Mouse (Mus musculus) hindbrain, embryonic 11.5 days (tissue): Measurements from ENCODE around the gene Ror2. TPM values are rescaled to one million over a fixed set of nuclear protein-coding genes. Genes with fewer than 3 reads are reported as not detected.

Source experiments
- ATAC-seq: fragments of 200-750 bp; cut with Nextera tagmentation; 2 replicates; pipeline ENCODE4 v1.8.0; 2017; ENCODE audit warnings: mild to moderate bottlenecking, moderate TSS enrichment, moderate library complexity; ENCODE audit not compliant: low FRiP score
- DNase-seq: peaks from one replicate; pipeline ENCODE4 v3.0.0-alpha.2; 2015; ENCODE audit warnings: low spot score
- H3K27ac ChIP-seq: fragments of 300-500 bp; sonication (generic); 2 replicates; pipeline ENCODE4 v1.5.1; 2014; ENCODE audit warnings: mild to moderate bottlenecking, low read depth, low read length
- H3K27me3 ChIP-seq: fragments of 300-500 bp; sonication (generic); 2 replicates; pipeline ENCODE4 v1.6.1; 2014; ENCODE audit warnings: mild to moderate bottlenecking, low read length, moderate library complexity, mixed read lengths; ENCODE audit not compliant: control insufficient read depth, insufficient read depth
- H3K36me3 ChIP-seq: fragments of 300-500 bp; sonication (generic); 2 replicates; pipeline ENCODE4 v1.6.1; 2014; ENCODE audit warnings: mild to moderate bottlenecking, low read length, moderate library complexity, mixed read lengths; ENCODE audit not compliant: control insufficient read depth, insufficient read depth
- H3K4me1 ChIP-seq: fragments of 300-500 bp; sonication (generic); replicated peaks from 2 replicates; pipeline ENCODE4 v1.6.1; 2014; ENCODE audit warnings: low read length, mixed read lengths; ENCODE audit not compliant: control insufficient read depth, insufficient read depth
- H3K4me2 ChIP-seq: fragments of 300-500 bp; sonication (generic); replicated peaks from 2 replicates; pipeline ENCODE4 v1.6.1; 2014; ENCODE audit warnings: mild to moderate bottlenecking, low read depth, low read length
- H3K4me3 ChIP-seq: fragments of 300-500 bp; sonication (generic); 2 replicates; pipeline ENCODE4 v1.5.1; 2014; ENCODE audit warnings: low read depth, low read length
- H3K9ac ChIP-seq: fragments of 300-500 bp; sonication (generic); 2 replicates; pipeline ENCODE4 v1.6.1; 2014; ENCODE audit warnings: low read depth, low read length
- H3K9me3 ChIP-seq: fragments of 300-500 bp; sonication (generic); 2 replicates; pipeline ENCODE4 v1.6.1; 2016; ENCODE audit warnings: low read length; ENCODE audit not compliant: control insufficient read depth
- WGBS: fragments of 180-500 bp; shearing (Covaris S2); extraction: QIAGEN DNeasy Blood & Tissue Kit; methylation state at CpG from one replicate; pipeline ENCODE4 v1.1.7; 2014; 5-methylcytosine and 5-hydroxymethylcytosine counted together
- polyA plus RNA-seq: library from polyadenylated mRNA; unstranded; fragments of >200 nt; fragmentation: Nextera tagmentation; extraction: Ambion mirVana; gene quantifications from 2 replicates; pipeline ENCODE4 v1.2.1, GENCODE M21; 2014

The Ror2 gene
- polyA plus RNA-seq, 1 experiment from 2014 or later = 5.4 TPM

GRCm38 (mm10) chr13:53248586-53249401, 37.1 kb downstream of the Ror2 start:
- H3K36me3 ChIP-seq = no peaks in the 10 kb centered on the region
- no peaks in the 10 kb centered on the region for H3K4me1 ChIP-seq
- no peak for ATAC-seq
- 75% methylated on average over 24 of the region's 24 CpGs for WGBS
- no peak overlapping the region for H3K27ac ChIP-seq
- no peaks in the 10 kb centered on the region for H3K27me3 ChIP-seq
- H3K9me3 ChIP-seq = no peaks in the 10 kb centered on the region
- no peak overlapping the region for H3K4me3 ChIP-seq
- no peak for DNase-seq
- H3K4me2 ChIP-seq = no peak overlapping the region
- H3K9ac ChIP-seq = no peak overlapping the region

- DNase-seq (no peak), ATAC-seq (no peak)
- Histone ChIP-seq H3K27me3 (no peaks in the 10 kb centered on the region), H3K36me3 (no peaks in the 10 kb centered on the region), H3K9me3 (no peaks in the 10 kb centered on the region), H3K4me3 (no peak overlapping the region), H3K4me1 (no peaks in the 10 kb centered on the region), H3K27ac (no peak overlapping the region), H3K4me2 (no peak overlapping the region), H3K9ac (no peak overlapping the region)
- 61% methylated on average over 6 of the region's 6 CpGs for WGBS
Measured at GRCm38 (mm10) chr13:53248080-53248479, 37.8 kb downstream of the Ror2 start.

GRCm38 (mm10) chr13:53247175-53247574, 38.7 kb downstream of the Ror2 start:
- Histone ChIP-seq H3K9me3 (no peaks in the 10 kb centered on the region), H3K4me3 (no peak overlapping the region), H3K4me2 (no peak overlapping the region), H3K27ac (no peak overlapping the region), H3K4me1 (no peaks in the 10 kb centered on the region), H3K36me3 (no peaks in the 10 kb centered on the region), H3K9ac (no peak overlapping the region), H3K27me3 (no peaks in the 10 kb centered on the region)
- 77% methylated on average over 6 of the region's 6 CpGs for WGBS
- DNase-seq (no peak), ATAC-seq (no peak)

- H3K27me3 ChIP-seq = no peaks in the 10 kb centered on the region
- no peak for ATAC-seq
Measured at GRCm38 (mm10) chr13:53244151-53244550, 41.8 kb downstream of the Ror2 start.

DNA sequence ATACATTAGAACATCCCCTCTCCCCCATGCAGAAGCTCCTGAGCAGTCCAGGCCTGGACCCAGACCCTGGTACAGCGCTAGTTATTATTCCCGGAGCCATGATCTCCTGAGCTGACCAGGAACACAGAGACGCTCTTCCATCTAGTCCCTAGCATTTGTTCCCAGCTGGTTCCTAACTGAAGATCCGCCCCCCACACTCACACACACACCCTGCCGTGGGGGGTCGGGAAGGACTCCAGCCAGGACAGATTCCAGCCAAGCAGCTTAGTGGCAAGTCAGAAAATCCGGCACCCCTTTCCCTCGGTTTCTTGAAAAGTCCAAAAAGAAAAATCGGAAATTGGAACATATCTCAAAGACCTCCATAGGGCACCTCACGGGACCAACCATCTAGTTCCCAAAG, 48.5 kb downstream of the Ror2 start:
- Histone ChIP-seq H3K27ac (no peak overlapping the region), H3K36me3 (no peaks in the 10 kb centered on the region), H3K4me1 (peaks cover 14% of the 10 kb centered on the region), H3K27me3 (no peaks in the 10 kb centered on the region), H3K4me3 (no peak overlapping the region), H3K9ac (no peak overlapping the region), H3K9me3 (no peaks in the 10 kb centered on the region), H3K4me2 (no peak overlapping the region)
- 57% methylated on average over 10 of the region's 10 CpGs for WGBS
- ATAC-seq = no peak
- no peak for DNase-seq

More at GRCm38 (mm10) chr13:53244151-53244550, 41.8 kb downstream of the Ror2 start:
- H3K4me2 ChIP-seq = no peak overlapping the region
- no peak overlapping the region for H3K27ac ChIP-seq
- H3K9ac ChIP-seq = no peak overlapping the region
- H3K9me3 ChIP-seq = no peaks in the 10 kb centered on the region
- no peak overlapping the region for H3K4me3 ChIP-seq
- no peaks in the 10 kb centered on the region for H3K36me3 ChIP-seq
- no peak for DNase-seq
- 84% methylated on average over 8 of the region's 8 CpGs for WGBS
- H3K4me1 ChIP-seq = no peaks in the 10 kb centered on the region

DNA sequence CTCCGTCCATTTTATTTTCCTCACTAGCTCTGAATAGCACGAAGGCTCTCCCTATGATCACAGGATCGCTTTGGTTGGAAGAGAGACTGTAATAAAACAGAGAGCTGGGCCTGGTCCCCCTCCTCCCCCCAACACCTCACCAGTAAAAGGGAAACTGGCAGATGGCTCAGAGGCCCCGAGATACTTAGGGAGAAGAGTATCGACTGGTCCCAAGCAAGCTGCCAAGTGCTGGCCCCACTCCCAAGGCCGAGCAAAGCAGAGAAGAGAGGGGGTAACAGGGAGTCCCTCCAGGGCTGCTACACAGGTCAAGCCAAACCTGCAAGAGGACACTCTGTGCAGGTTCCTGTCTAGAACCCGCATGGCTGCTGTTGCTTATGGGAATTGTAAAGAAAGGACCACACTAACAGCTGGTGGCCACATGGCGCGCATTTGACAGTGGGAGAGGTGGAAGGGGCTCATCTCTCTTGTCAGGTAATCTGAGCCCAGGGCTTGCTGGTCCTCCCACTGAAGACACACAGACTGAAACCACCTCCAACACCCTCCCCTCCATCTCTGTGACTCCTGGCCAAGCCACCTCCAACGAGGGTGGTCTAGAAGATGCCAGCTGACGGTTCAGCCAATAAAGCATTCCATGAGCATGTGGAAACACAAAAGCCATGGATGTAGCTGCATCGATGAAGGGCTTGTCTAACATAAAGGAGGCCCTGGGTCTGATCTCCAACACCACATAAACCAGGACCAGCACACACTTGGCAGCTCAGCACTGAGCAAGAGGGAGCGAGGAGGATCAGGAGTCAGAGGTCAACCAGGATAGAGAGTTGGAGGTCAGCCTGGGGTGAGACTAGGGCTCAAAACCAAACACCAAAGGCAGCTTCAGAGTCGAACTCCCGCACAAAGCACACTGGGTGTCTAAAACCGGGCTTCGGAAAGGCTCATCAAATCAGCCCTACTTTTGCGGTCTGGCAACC, 49.2 kb downstream of the Ror2 start:
- no peak overlapping the region for H3K9ac ChIP-seq
- WGBS = 22% methylated on average over 18 of the region's 18 CpGs
- H3K4me1 ChIP-seq = peaks cover 14% of the 10 kb centered on the region
- no peak overlapping the region for H3K4me3 ChIP-seq
- no peaks in the 10 kb centered on the region for H3K36me3 ChIP-seq
- H3K27ac ChIP-seq = no peak overlapping the region
- DNase-seq = peak; percentile 42
- ATAC-seq = no peak
- no peaks in the 10 kb centered on the region for H3K27me3 ChIP-seq
- H3K4me2 ChIP-seq = no peak overlapping the region
- H3K9me3 ChIP-seq = no peaks in the 10 kb centered on the region

DNA sequence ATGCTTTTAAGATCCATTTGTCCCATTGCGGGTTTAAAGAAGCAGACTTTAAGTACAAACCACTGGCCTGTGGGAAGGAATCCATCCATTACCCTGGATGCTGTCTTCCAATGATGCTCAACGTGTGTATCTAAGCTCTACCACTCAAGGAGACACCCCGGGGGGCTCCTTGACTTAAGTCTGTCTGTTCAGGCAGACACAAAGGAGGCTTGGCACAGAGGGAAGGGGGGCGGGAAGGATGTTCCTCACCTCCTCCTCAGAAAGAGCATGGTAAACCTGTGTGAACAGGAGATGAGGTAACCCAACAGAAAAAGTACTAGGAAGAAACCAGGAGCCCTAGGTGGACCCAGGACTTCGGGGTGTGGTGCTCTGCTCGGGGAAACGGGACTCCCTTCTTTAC, 50.0 kb downstream of the Ror2 start:
- Histone ChIP-seq H3K36me3 (no peaks in the 10 kb centered on the region), H3K27me3 (no peaks in the 10 kb centered on the region), H3K4me2 (no peak overlapping the region), H3K9me3 (no peaks in the 10 kb centered on the region), H3K9ac (no peak overlapping the region), H3K4me3 (no peak overlapping the region), H3K27ac (no peak overlapping the region), H3K4me1 (peaks cover 14% of the 10 kb centered on the region)
- ATAC-seq = no peak
- DNase-seq = peak; percentile 40
- 15% methylated on average over 7 of the region's 7 CpGs for WGBS

DNA sequence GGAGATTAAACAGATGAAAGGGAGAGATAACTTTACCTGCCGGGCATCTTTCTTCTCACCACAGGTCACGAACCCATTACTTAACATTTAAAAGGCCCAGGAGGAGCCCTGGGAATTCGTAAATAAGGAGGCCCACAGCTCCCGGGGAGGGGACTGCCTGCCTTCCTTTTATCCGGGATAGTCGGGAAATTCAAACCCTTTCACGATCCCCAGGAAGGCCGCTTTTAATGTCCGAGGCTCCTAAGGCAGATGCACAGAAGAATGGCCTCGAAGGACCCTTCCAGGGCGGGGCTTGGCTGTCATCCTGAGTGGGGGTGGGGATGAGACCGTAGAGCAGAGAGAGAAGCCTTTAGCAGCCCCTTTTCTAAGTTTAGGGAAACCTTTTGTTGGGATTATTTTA, 51.1 kb downstream of the Ror2 start:
- H3K36me3 ChIP-seq = no peaks in the 10 kb centered on the region
- no peak overlapping the region for H3K9ac ChIP-seq
- no peak for ATAC-seq
- peak overlapping the region; percentile 51; the same call in 1 of the 2 replicates for H3K27ac ChIP-seq
- WGBS = 2% methylated on average over 12 of the region's 12 CpGs
- H3K9me3 ChIP-seq = no peaks in the 10 kb centered on the region
- no peaks in the 10 kb centered on the region for H3K27me3 ChIP-seq
- no peak overlapping the region for H3K4me3 ChIP-seq
- H3K4me2 ChIP-seq = no peak overlapping the region
- H3K4me1 ChIP-seq = peaks cover 14% of the 10 kb centered on the region
- DNase-seq = peak; percentile 56
